ENCODE assay signal across 15 mouse cellular contexts in the genomic region with DNA sequence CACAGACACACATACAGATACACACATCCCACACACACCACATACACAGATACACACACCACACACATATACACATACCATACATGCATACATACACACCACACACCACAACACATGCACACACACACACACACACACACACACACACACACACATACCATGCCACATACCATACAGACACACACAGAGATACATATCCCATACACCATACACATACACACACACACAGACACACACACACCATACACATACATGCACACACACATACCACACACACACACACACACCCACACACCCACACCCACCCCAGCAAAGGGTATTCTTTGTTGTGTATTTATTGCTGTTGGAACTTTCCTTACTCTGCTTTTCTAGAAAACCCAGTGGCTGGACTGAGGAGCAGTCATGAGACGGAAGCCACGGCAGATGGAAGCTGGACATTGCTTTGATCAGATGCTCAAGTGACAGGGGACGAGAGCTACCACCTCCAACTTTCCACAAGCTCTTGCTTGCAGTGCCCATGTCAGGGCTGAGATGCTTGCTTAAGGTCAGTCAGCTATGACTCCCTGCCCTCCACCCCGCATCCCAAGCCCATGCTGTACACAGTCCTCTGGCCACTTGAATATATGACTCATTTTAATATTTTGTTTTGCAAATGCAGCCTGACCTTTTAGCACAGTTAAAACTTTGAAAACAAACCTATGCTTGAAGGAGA. TPM values are rescaled to one million over a fixed set of nuclear protein-coding genes. Genes with fewer than 3 reads are reported as not detected.
DNase-seq lines count a peak whose midpoint lies in the region; ATAC-seq lines count a peak whose summit lies in the region.
"Had no signal": no experiment of that assay in that cellular context is flagged by ENCODE, and none has a peak within 500 bp of the region (broad histone marks: within the 10 kb centered on the region; RNA-seq: fewer than 3 reads in every experiment).

No protein-coding gene starts in this region.

- 0 out of 2 replicates have a peak overlapping the region, but pooled peaks have one; percentile 3 for H3K27ac ChIP-seq in kidney, embryonic 15.5 days
- peak overlapping the region; percentile 69; the same call in 1 of the 2 replicates for H3K27ac ChIP-seq in limb, embryonic 13.5 days
- H3K27ac ChIP-seq: heart, embryonic 15.5 days; hindbrain, embryonic 10.5 days; kidney, postnatal 0 days; midbrain, embryonic 15.5 days had no signal

- H3K4me1 ChIP-seq in kidney, embryonic 15.5 days: peaks cover 21% of the 10 kb centered on the region
- H3K4me1 ChIP-seq in limb, embryonic 13.5 days: peaks cover 28% of the 10 kb centered on the region
- H3K4me1 ChIP-seq: midbrain, embryonic 15.5 days had no signal

- H3K4me2 ChIP-seq in kidney, embryonic 15.5 days: no peak overlapping the region
- peak overlapping the region; percentile 4; the same call in 1 of the 2 replicates for H3K4me2 ChIP-seq in limb, embryonic 13.5 days (replicated peaks)
- H3K4me2 ChIP-seq: heart, embryonic 15.5 days; midbrain, embryonic 15.5 days had no signal

- H3K36me3 ChIP-seq in kidney, embryonic 15.5 days: no peaks in the 10 kb centered on the region
- no peaks in the 10 kb centered on the region for H3K36me3 ChIP-seq in limb, embryonic 13.5 days
- H3K36me3 ChIP-seq: heart, embryonic 15.5 days; hindbrain, embryonic 10.5 days; midbrain, embryonic 15.5 days had no signal

- no peaks in the 10 kb centered on the region for H3K9me3 ChIP-seq in kidney, embryonic 15.5 days (replicated peaks)
- no peaks in the 10 kb centered on the region for H3K9me3 ChIP-seq in limb, embryonic 13.5 days
- H3K9me3 ChIP-seq: heart, embryonic 15.5 days; hindbrain, embryonic 10.5 days; midbrain, embryonic 15.5 days had no signal

- no peak for ATAC-seq in kidney, embryonic 15.5 days (replicated peaks; ENCODE audit: low FRiP score)
- no peak for ATAC-seq in limb, embryonic 13.5 days (ENCODE audit: low FRiP score, low read depth)
- ATAC-seq: midbrain, embryonic 15.5 days had no signal

- peak; percentile 5 for DNase-seq in adrenal gland, adult 2 months
- DNase-seq in adrenal gland, postnatal 10 days: no peak
- DNase-seq in kidney, postnatal 25 days: no peak
- peak; percentile 72 for DNase-seq in NIH3T3 (ENCODE audit: low read depth)
- DNase-seq in left cerebral cortex, adult 18-20 months (ENCODE audit: low spot score in 2 of 2): no peak
- DNase-seq in spleen, adult 12 weeks (ENCODE audit: low spot score): no peak
- DNase-seq: cerebellum, adult 8-10 months; layer of hippocampus, adult 9-11 months; thymus, postnatal 36 days had no signal

- 66% methylated on average over 4 of the region's 4 CpGs for WGBS in kidney, embryonic 15.5 days
- WGBS in limb, embryonic 13.5 days: 74% methylated on average over 4 of the region's 4 CpGs

- no peak overlapping the region for H3K4me3 ChIP-seq in kidney, embryonic 15.5 days (replicated peaks)
- H3K4me3 ChIP-seq in limb, embryonic 13.5 days: no peak overlapping the region
- H3K4me3 ChIP-seq: heart, embryonic 15.5 days; hindbrain, embryonic 10.5 days; midbrain, embryonic 15.5 days had no signal

- no peaks in the 10 kb centered on the region for H3K27me3 ChIP-seq in kidney, embryonic 15.5 days
- no peaks in the 10 kb centered on the region for H3K27me3 ChIP-seq in limb, embryonic 13.5 days
- H3K27me3 ChIP-seq: heart, embryonic 15.5 days; midbrain, embryonic 15.5 days had no signal

- H3K9ac ChIP-seq in kidney, embryonic 15.5 days: no peak overlapping the region
- H3K9ac ChIP-seq in limb, embryonic 13.5 days: no peak overlapping the region; the same call in 1 of the 2 replicates
- H3K9ac ChIP-seq: heart, embryonic 15.5 days; midbrain, embryonic 15.5 days had no signal

RNA-seq across cellular contexts. Expression of gene Cd24a, which starts 26.0 kb away (rescaled TPM):
- 10 to 100 TPM; 24.6 to 44.7 TPM for total RNA-seq in adrenal gland, adult 2 months (2021)
- 12.3 and 16.5 TPM in 2 replicates for polyA plus RNA-seq in adrenal gland, adult 2 months (2012; rRNA removed)
- 10 to 100 TPM; 59.7 to 91.7 TPM for total RNA-seq in adrenal gland, postnatal 10 days (2021)
- 425 and 436 TPM in 2 replicates for polyA plus RNA-seq in kidney, embryonic 15.5 days (2015; fragmentation: Nextera tagmentation; extraction: Ambion mirVana)
- polyA plus RNA-seq in limb, embryonic 13.5 days (2015; fragmentation: Nextera tagmentation; extraction: Ambion mirVana): 403 and 448 TPM in 2 replicates
- total RNA-seq in left cerebral cortex, adult 18-20 months (2021): 1 to 10 TPM; 5.8 to 6.1 TPM

Comparison
In these comparisons a context has a peak if more than half of its experiments do, and no peak if none do; other contexts are left out.
1. DNase-seq: peak in adrenal gland, adult 2 months (single experiment) and NIH3T3 (single experiment); none in adrenal gland, postnatal 10 days (single experiment), kidney, postnatal 25 days (0 of 2), left cerebral cortex, adult 18-20 months (0 of 2) and spleen, adult 12 weeks (single experiment).